Mouse (Mus musculus) forebrain, embryonic 11.5 days (tissue): ENCODE measurements around the gene Trp53rkb. TPM values are rescaled to one million over a fixed set of nuclear protein-coding genes. Genes with fewer than 3 reads are reported as not detected.
"Not testable (repeated sequence)": the region's sequence is repeated elsewhere in the genome, so short reads cannot be mapped to it uniquely, and the experiment has no call there.

Source experiments
- ATAC-seq: fragments of 200-750 bp; cut with Nextera tagmentation; replicated peaks from 2 replicates; pipeline ENCODE4 v1.8.0; 2017; ENCODE audit warnings: moderate TSS enrichment; ENCODE audit not compliant: low FRiP score
- DNase-seq: peaks from one replicate; pipeline ENCODE4 v3.0.0-alpha.2; 2017; ENCODE audit warnings: low spot score
- H3K27ac ChIP-seq: fragments of 300-500 bp; sonication (generic); 2 replicates; pipeline ENCODE4 v1.5.1; 2014; ENCODE audit warnings: low read depth, low read length
- H3K27me3 ChIP-seq: fragments of 300-500 bp; sonication (generic); 2 replicates; pipeline ENCODE4 v1.6.1; 2014; ENCODE audit warnings: mild to moderate bottlenecking, low read length, mixed read lengths; ENCODE audit not compliant: control insufficient read depth, insufficient read depth
- H3K36me3 ChIP-seq: fragments of 300-500 bp; sonication (generic); 2 replicates; pipeline ENCODE4 v1.6.1; 2014; ENCODE audit warnings: mild to moderate bottlenecking, low read length, moderate library complexity, mixed read lengths; ENCODE audit not compliant: control insufficient read depth, insufficient read depth
- H3K4me1 ChIP-seq: fragments of 300-500 bp; sonication (generic); replicated peaks from 2 replicates; pipeline ENCODE4 v1.6.1; 2014; ENCODE audit warnings: low read length, mixed read lengths; ENCODE audit not compliant: control insufficient read depth, insufficient read depth
- H3K4me2 ChIP-seq: fragments of 300-500 bp; sonication (generic); 2 replicates; pipeline ENCODE4 v1.6.1; 2014; ENCODE audit warnings: low read depth, mild to moderate bottlenecking, low read length, moderate library complexity, mixed read lengths; ENCODE audit not compliant: severe bottlenecking
- H3K4me3 ChIP-seq: fragments of 300-500 bp; sonication (generic); 2 replicates; pipeline ENCODE4 v1.5.1; 2014; ENCODE audit warnings: low read depth, low read length
- H3K9ac ChIP-seq: fragments of 300-500 bp; sonication (generic); 2 replicates; pipeline ENCODE4 v1.6.1; 2014; ENCODE audit warnings: low read length
- H3K9me3 ChIP-seq: fragments of 300-500 bp; sonication (generic); 2 replicates; pipeline ENCODE4 v1.6.1; 2016; ENCODE audit warnings: low read length, mixed read lengths; ENCODE audit not compliant: control insufficient read depth
- WGBS: fragments of 180-500 bp; shearing (Covaris S2); extraction: QIAGEN DNeasy Blood & Tissue Kit; methylation state at CpG from one replicate; pipeline ENCODE4 v1.1.7; 2014; 5-methylcytosine and 5-hydroxymethylcytosine counted together
- polyA plus RNA-seq: library from polyadenylated mRNA; unstranded; fragments of >200 nt; fragmentation: Nextera tagmentation; extraction: Ambion mirVana; gene quantifications from 2 replicates; pipeline ENCODE4 v1.2.1, GENCODE M21; 2014

Trp53rkb gene
- polyA plus RNA-seq = 11.4 and 12.0 TPM in 2 replicates

DNA sequence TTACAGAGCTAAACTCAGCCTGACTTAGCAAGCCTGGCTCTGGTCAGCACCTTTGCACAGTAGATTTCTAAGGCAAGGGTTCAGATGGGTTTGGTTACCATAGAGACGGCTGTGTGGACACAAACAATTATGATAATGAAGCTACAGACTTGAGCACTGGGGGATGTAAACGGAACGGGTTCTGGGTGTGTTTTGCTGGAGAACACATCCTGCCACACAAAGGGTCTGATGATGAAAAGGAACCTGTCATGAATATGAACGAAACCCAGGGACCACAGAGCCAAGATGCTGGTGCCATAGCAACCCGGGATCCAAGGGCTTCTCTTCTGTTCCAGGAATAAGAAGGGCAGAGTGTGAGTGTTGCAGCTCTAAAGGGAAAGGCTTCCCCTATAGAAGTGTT is at the start of gene Trp53rkb:
Gene Trp53rkb, plus strand, starts transcription at position 177 of the 400 bp plus-strand sequence.
- H3K4me2 ChIP-seq = peak within 1 kb of the TSS; percentile 74
- H3K9me3 ChIP-seq = no peaks in the 10 kb centered on the region
- peak within 1 kb of the TSS; percentile 63 for H3K27ac ChIP-seq
- H3K4me3 ChIP-seq = peak within 1 kb of the TSS; percentile 72
- no peaks in the 10 kb centered on the region for H3K27me3 ChIP-seq
- H3K4me1 ChIP-seq = peaks cover 13% of the 10 kb centered on the region; the same call in 1 of the 2 replicates
- 44% methylated on average over 5 of the region's 5 CpGs for WGBS
- ATAC-seq (peak; percentile 80), DNase-seq (no peak)
- peak within 1 kb of the TSS; percentile 83 for H3K9ac ChIP-seq
- no peaks in the 10 kb centered on the region; the same call in 1 of the 2 replicates for H3K36me3 ChIP-seq

DNA sequence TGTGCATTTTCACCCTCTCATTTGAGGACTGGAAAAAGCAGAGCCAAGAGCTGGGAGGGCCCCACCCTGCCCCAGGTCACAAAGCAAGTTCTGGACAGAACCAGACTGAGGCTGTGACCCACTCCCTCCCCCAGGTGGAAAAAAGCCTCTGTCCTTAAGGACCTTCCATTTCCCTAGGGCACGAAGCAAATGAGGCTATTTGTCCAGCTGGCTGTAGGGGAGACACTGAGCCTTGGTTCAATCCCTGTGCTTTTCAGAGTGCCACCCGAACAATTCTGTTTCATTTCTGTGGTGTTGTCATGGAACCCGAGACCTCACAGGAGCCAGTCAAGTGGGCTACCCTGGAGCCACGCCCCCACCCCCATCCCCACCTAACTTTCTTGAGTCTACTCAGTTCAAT is 48.8 kb upstream of the Trp53rkb start:
- H3K27me3 ChIP-seq = no peaks in the 10 kb centered on the region
- H3K9ac ChIP-seq = no peak overlapping the region
- no peak overlapping the region for H3K27ac ChIP-seq
- ATAC-seq = no peak
- 44% methylated on average over 4 of the region's 4 CpGs for WGBS
- H3K4me3 ChIP-seq = no peak overlapping the region
- H3K36me3 ChIP-seq = no peaks in the 10 kb centered on the region
- no peaks in the 10 kb centered on the region for H3K9me3 ChIP-seq
- no peaks in the 10 kb centered on the region for H3K4me1 ChIP-seq
- DNase-seq = no peak
- no peak overlapping the region for H3K4me2 ChIP-seq

DNA sequence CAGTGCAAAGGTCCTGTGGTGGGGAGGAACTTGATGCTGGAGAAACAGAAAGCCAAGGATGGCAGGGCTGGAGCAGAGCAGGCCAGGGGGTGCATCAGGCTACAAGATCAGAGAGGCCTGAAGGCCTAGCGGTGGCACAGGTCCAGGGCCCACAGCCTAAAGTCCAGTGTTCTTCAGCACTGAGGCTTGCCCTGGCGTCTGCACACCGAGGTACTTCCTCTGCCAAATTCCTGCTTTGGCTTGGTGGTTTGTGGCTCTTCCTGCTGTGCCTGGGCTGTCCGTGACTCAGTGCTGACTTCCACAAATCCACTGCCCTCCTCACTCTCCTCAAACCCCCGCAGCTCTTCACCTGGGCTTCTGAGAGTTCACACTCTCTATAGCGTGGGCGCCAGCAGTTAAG is 47.9 kb upstream of the Trp53rkb start:
- ATAC-seq (no peak), DNase-seq (no peak)
- H3K9ac ChIP-seq = no peak overlapping the region
- 89% methylated on average over 7 of the region's 7 CpGs for WGBS
- H3K36me3 ChIP-seq = no peaks in the 10 kb centered on the region
- no peak overlapping the region for H3K4me2 ChIP-seq
- H3K27me3 ChIP-seq = no peaks in the 10 kb centered on the region
- no peaks in the 10 kb centered on the region for H3K9me3 ChIP-seq
- H3K27ac ChIP-seq = no peak overlapping the region
- H3K4me1 ChIP-seq = no peaks in the 10 kb centered on the region
- no peak overlapping the region for H3K4me3 ChIP-seq

DNA sequence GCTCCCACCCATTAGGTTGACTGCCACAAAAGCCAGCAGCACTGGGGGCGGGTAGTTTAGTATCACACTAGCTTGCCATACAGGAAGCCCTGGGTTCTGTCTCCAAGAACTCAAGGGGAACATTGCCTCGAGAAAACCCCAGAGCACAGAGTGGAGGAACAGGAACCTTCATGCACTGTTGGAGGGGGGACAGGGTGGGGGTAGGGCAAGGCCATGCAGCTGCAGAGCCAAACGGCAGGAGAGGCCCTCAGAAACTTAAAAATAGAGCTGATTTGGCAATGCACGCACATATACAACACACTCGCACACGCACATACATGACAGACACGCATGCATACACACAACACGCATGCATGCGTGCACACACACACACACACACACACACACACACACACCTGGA is 46.5 kb upstream of the Trp53rkb start:
- no peak for DNase-seq
- Histone ChIP-seq H3K9me3 (no peaks in the 10 kb centered on the region), H3K36me3 (no peaks in the 10 kb centered on the region), H3K9ac (no peak overlapping the region), H3K27me3 (no peaks in the 10 kb centered on the region), H3K4me2 (no peak overlapping the region), H3K4me1 (no peaks in the 10 kb centered on the region), H3K27ac (no peak overlapping the region), H3K4me3 (no peak overlapping the region)
- no peak for ATAC-seq
- 88% methylated on average over 9 of the region's 9 CpGs for WGBS

DNA sequence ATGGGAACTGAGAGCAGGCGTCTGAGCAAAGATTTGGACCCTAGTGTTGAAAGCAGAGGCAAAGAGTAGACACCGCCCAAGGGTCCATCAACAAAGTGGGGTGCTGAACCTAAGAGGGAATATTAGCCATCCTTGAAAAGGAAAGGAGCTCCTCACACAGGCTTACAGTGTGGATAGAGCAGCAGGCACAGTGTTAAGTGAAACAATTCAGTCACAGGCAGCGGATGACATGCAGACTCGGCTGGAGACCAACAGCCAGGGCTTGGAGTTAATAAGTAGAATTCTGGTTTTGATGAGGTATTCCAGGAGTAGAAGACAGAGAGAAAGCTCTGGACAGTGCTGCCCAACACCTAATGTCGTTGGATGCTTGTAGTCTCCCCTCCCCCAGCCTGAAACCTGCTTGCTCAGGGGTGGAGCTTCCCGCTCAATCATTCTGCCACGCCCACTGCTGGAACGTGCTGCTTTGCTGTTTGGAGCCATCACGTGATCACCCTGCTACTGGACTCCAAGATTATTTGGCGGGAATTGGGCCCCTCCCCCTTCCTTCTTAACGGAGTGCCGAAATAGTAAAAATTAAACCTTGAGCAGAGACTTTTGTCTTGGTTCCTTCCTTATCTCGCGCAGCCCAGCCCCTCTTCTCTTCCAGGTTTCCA is 45.9 kb upstream of the Trp53rkb start:
- not testable (repeated sequence) for H3K4me3 ChIP-seq, H3K9ac ChIP-seq, ATAC-seq, H3K27ac ChIP-seq, H3K9me3 ChIP-seq, DNase-seq, H3K4me1 ChIP-seq, H3K4me2 ChIP-seq, H3K36me3 ChIP-seq, H3K27me3 ChIP-seq
- WGBS = 62% methylated on average over 14 of the region's 14 CpGs

DNA sequence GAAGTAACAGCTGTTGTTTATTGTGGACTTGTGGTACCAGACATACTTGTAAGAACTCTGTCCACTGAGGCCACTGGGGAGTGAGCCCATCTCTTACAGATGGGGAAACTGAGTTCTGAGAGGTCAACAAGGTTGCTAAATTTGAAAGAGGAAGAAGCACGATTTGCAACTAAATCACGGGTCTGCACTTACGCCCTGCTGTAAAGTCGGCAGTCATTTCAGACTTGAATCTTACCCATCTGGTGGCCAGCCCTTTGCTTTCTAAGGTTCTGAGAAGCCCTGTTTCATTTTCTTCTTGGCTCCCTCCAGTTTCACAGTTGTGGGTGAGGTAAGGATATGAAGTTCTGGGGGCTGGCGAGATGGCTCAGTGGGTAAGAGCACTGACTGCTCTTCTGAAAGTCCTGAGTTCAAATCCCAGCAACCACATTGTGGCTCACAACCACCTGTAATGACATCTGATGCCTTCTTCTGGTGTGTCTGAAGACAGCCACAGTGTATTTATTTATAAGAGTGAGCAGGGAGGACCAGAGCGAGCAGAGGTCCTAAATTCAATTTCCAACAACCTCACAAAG is 41.6 kb upstream of the Trp53rkb start:
- WGBS = 91% methylated on average over 6 of the region's 6 CpGs
- ATAC-seq (no peak), DNase-seq (no peak)
- H3K27ac ChIP-seq = no peak overlapping the region
- no peak overlapping the region for H3K4me3 ChIP-seq
- no peaks in the 10 kb centered on the region for H3K9me3 ChIP-seq
- H3K4me2 ChIP-seq = no peak overlapping the region
- no peak overlapping the region for H3K9ac ChIP-seq
- H3K36me3 ChIP-seq = no peaks in the 10 kb centered on the region
- H3K4me1 ChIP-seq = no peaks in the 10 kb centered on the region
- no peaks in the 10 kb centered on the region for H3K27me3 ChIP-seq

DNA sequence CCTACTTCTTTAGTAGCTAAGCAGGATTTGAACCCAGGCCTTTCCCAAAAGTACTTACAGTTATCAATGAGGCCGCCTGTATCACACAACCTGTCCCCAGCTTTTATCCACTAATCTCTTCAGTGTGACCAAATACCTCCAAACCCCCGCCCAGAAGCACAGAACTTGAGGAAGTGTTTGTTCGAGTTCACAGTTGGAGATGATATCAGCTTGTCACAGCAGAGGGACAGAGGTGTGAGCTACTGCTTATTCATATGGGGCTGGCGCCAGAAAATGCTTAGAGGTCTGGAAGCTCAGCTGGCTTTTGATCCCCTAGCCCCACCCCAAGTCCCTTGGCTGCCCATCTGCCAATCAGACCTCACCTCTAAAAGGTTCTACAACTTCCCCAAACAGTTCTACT is 38.1 kb upstream of the Trp53rkb start:
- whole genome bisulfite sequencing = 85% methylated on average over 4 of the region's 4 CpGs
- H3K27me3 ChIP-seq = no peaks in the 10 kb centered on the region
- H3K4me1 ChIP-seq = no peaks in the 10 kb centered on the region
- no peaks in the 10 kb centered on the region for H3K36me3 ChIP-seq
- no peak overlapping the region for H3K4me3 ChIP-seq
- H3K27ac ChIP-seq = no peak overlapping the region
- no peak overlapping the region for H3K4me2 ChIP-seq
- H3K9me3 ChIP-seq = no peaks in the 10 kb centered on the region
- DNase-seq = no peak
- no peak overlapping the region for H3K9ac ChIP-seq
- ATAC-seq = no peak

DNA sequence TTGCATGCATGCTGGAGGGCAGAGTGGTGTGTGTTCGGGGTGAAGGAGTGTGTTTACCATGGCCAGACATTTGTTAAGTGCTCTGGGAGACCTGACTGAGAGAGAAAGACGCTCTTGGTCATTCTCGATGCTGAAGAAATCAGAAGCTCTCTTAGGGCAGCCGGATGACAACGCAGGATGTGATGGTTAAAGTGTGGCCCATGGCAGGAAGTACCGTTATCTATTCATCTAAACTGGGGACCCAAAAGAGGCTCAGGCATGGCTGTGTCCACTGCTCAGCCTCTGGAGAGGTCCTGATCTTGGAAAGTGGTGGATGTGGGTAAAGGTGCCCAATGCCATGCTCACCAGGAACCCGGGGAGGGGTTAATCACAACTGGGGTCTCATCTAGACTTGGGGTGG is 37.6 kb upstream of the Trp53rkb start:
- 92% methylated on average over 7 of the region's 7 CpGs for WGBS
- Histone ChIP-seq H3K27me3 (no peaks in the 10 kb centered on the region), H3K4me3 (no peak overlapping the region), H3K4me2 (no peak overlapping the region), H3K9me3 (no peaks in the 10 kb centered on the region), H3K9ac (no peak overlapping the region), H3K4me1 (no peaks in the 10 kb centered on the region), H3K27ac (no peak overlapping the region), H3K36me3 (no peaks in the 10 kb centered on the region)
- DNase-seq (no peak), ATAC-seq (no peak)

DNA sequence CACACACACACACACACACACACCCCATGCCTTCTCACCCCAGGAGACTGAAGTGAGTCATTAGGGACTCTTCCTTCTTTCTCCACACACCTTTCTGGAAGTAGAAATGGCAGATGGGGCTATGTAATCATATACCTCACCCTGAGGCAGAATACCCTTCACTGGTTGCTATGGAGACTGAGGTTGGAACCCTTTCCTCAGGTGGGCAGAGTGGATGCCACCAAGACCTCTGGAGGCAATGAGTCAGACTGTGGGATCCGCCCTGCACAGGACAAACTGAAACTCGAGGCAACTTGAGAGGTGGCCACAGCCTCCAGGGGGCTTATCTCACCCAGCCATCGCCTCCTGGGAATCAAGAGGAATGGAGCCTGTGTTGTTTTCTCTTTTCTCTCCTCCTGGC is 34.4 kb upstream of the Trp53rkb start:
- no peak overlapping the region for H3K27ac ChIP-seq
- no peak overlapping the region for H3K4me3 ChIP-seq
- H3K36me3 ChIP-seq = no peaks in the 10 kb centered on the region
- 50% methylated on average over 3 of the region's 3 CpGs for WGBS
- H3K4me2 ChIP-seq = no peak overlapping the region
- no peaks in the 10 kb centered on the region for H3K9me3 ChIP-seq
- H3K4me1 ChIP-seq = no peaks in the 10 kb centered on the region
- no peak overlapping the region for H3K9ac ChIP-seq
- H3K27me3 ChIP-seq = no peaks in the 10 kb centered on the region
- ATAC-seq = no peak
- DNase-seq = no peak
